Mouse (Mus musculus) cerebellum, adult 9-10 months (tissue): ENCODE measurements around the gene Ppef2.

Experiments
- DNase-seq: peaks from one replicate; pipeline ENCODE4 v3.0.0; 2022

The Ppef2 gene

GRCm38 (mm10) chr5:92234939-92235557, 21.0 kb downstream of the Ppef2 start:
- DNase-seq = no peak

GRCm38 (mm10) chr5:92233366-92233765, 22.7 kb downstream of the Ppef2 start:
- DNase-seq = no peak

GRCm38 (mm10) chr5:92231836-92232235, 24.2 kb downstream of the Ppef2 start:
- DNase-seq = no peak

- no peak for DNase-seq
These were observed 25.8 kb downstream of the Ppef2 start for GRCm38 (mm10) chr5:92230306-92230705.

GRCm38 (mm10) chr5:92229514-92229913, 26.6 kb downstream of the Ppef2 start:
- DNase-seq = no peak

- DNase-seq = no peak
These were observed 27.3 kb downstream of the Ppef2 start for GRCm38 (mm10) chr5:92228776-92229175.

GRCm38 (mm10) chr5:92227782-92228181, 28.3 kb downstream of the Ppef2 start:
- no peak for DNase-seq

- peak; percentile 7 for DNase-seq
These were observed 35.7 kb downstream of the Ppef2 start for GRCm38 (mm10) chr5:92220287-92220902.

- DNase-seq = no peak
These were observed 36.3 kb downstream of the Ppef2 start for GRCm38 (mm10) chr5:92219826-92220225.

- no peak for DNase-seq
These were observed 36.9 kb downstream of the Ppef2 start for GRCm38 (mm10) chr5:92218915-92219793.

- DNase-seq = no peak
These were observed 40.8 kb downstream of the Ppef2 start, which contains the start of gene U90926 for GRCm38 (mm10) chr5:92215308-92215707. U90926 (minus strand) TSS chr5:92215408.

GRCm38 (mm10) chr5:92212231-92212630, 43.8 kb downstream of the Ppef2 start:
- DNase-seq = no peak

- DNase-seq = no peak
These were observed 45.9 kb downstream of the Ppef2 start for GRCm38 (mm10) chr5:92210205-92210604.

GRCm38 (mm10) chr5:92206121-92206520, 50.0 kb downstream of the Ppef2 start:
- DNase-seq = no peak

- no peak for DNase-seq
These were observed 50.4 kb downstream of the Ppef2 start for GRCm38 (mm10) chr5:92205706-92206105.

GRCm38 (mm10) chr5:92205184-92205583, 50.9 kb downstream of the Ppef2 start:
- DNase-seq = no peak

- no peak for DNase-seq
These were observed 51.7 kb downstream of the Ppef2 start for GRCm38 (mm10) chr5:92204162-92205036.

- DNase-seq = no peak
These were observed 57.8 kb downstream of the Ppef2 start for GRCm38 (mm10) chr5:92198266-92198665.

GRCm38 (mm10) chr5:92196895-92197811, 58.9 kb downstream of the Ppef2 start:
- no peak for DNase-seq

GRCm38 (mm10) chr5:92195716-92196115, 60.4 kb downstream of the Ppef2 start:
- DNase-seq = peak; percentile 19

- no peak for DNase-seq
These were observed 67.1 kb downstream of the Ppef2 start for GRCm38 (mm10) chr5:92188881-92189483.
